Mouse (Mus musculus): ENCODE data around the gene C1qtnf6. TPM values are rescaled to one million over a fixed set of nuclear protein-coding genes. Genes with fewer than 3 reads are reported as not detected.

C1qtnf6 gene
- polyA plus RNA-seq (2014; fragmentation: Nextera tagmentation; extraction: Ambion mirVana): 39.8 and 40.7 TPM in 2 replicates

GRCm38 (mm10) chr15:78530671-78531450 is at the start of gene C1qtnf6:
Gene C1qtnf6 (minus strand): TSS chr15:78531416.
- peak within 1 kb of the TSS; percentile 18 for H3K4me3 ChIP-seq (ENCODE audit: low read depth, low read length)
- DNase-seq (peak; percentile 32), ATAC-seq (ENCODE audit: insufficient read depth) (no peak)
- peaks cover 26% of the 10 kb centered on the region for H3K4me1 ChIP-seq (ENCODE audit: insufficient read depth)
- peak within 1 kb of the TSS; percentile 47 for H3K9ac ChIP-seq
- peak within 1 kb of the TSS; percentile 91 for H3K27ac ChIP-seq (ENCODE audit: low read depth)
- no peaks in the 10 kb centered on the region for H3K27me3 ChIP-seq (ENCODE audit: insufficient read depth, low read length)
- H3K36me3 ChIP-seq (ENCODE audit: insufficient read depth): peaks cover 7% of the 10 kb centered on the region; the same call in 1 of the 2 replicates
- H3K4me2 ChIP-seq: peak within 1 kb of the TSS; percentile 56
- no peaks in the 10 kb centered on the region for H3K9me3 ChIP-seq (ENCODE audit: low read depth, low read length)
- TF ChIP-seq CTCF (IDR thresholded peaks at IDR 0.05; ENCODE audit: low read depth): no peak
- 57% methylated on average over 17 of the region's 17 CpGs for WGBS

DNA sequence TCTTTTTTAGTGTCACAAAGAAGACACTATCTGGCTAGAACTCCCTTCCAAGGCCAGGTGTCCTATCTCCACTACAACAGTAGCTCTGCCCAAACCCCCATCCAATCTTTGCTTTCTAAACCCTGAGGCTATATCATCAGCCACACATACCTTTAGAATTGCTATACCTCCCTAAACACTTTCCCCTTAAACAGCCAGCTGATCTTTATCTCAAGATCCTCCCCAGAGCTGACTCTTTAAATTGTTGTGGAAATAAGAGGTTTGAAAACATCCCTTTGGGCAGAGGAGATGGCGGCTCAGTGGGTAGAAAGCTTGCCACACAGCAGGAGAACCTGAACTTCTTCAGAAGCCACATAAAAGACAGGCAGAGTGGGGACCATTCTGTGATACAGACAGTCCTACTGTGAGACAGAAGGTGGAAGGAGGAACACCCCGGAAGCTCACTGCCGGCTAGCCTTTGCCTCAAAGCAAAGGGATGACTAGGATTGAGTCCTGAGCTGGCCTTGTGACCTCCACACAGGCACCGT is 45.1 kb upstream of the C1qtnf6 start:
- Histone ChIP-seq H3K27ac (ENCODE audit: low read depth) (no peak overlapping the region), H3K4me2 (no peak overlapping the region), H3K4me1 (ENCODE audit: insufficient read depth) (peaks cover 7% of the 10 kb centered on the region; the same call in 1 of the 2 replicates), H3K9ac (no peak overlapping the region), H3K27me3 (ENCODE audit: insufficient read depth, low read length) (no peaks in the 10 kb centered on the region), H3K4me3 (ENCODE audit: low read depth, low read length) (no peak overlapping the region), H3K9me3 (ENCODE audit: low read depth, low read length) (no peaks in the 10 kb centered on the region), H3K36me3 (ENCODE audit: insufficient read depth) (no peaks in the 10 kb centered on the region)
- 53% methylated on average over 4 of the region's 4 CpGs for WGBS
- DNase-seq (no peak), ATAC-seq (ENCODE audit: insufficient read depth) (no peak)
- no peak for TF ChIP-seq CTCF (IDR thresholded peaks at IDR 0.05; ENCODE audit: low read depth)

DNA sequence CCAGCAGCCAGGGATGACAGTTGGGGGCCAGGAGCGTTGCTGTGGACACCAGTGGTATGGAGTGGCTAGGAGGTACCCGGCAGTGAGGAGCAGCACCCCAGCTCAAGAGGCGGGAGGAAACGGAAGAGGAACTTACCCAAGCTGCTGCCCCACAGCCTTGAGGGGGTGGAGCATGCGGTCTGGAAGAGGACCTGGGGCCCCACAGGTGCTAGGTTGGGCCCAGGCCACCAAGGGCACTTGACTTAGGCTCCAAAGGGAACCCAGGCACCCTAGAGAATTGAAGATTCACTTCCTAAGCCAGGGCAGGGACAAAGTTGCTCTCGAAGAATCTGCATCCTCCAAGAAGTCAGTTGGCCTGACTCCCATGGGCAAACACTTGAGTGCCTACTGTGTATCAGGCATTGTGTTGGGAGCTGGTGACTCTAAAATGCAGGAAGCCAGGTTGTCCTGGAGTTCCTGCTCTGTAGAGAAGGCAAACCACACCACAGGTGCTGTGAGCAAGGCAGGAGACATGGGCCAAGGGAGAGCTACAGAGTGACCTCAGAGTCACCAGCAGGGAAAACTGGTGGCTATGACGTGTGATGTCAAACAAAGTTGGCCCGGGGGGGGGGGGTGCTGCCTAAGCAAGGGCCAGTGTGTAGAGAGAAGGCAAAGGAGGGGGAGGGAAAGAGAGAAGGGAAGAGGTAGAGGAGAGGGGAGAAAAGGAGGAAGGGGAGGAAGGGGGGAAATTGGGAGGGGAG is 41.6 kb upstream of the C1qtnf6 start, which contains the start of gene Rac2:
TSS of gene Rac2 (minus strand) at position 126 of the 740 bp plus-strand sequence.
- H3K4me1 ChIP-seq (ENCODE audit: insufficient read depth): no peaks in the 10 kb centered on the region
- DNase-seq (peak; percentile 7), ATAC-seq (ENCODE audit: insufficient read depth) (no peak)
- no peaks in the 10 kb centered on the region for H3K36me3 ChIP-seq (ENCODE audit: insufficient read depth)
- peak within 1 kb of the TSS; percentile 6; the same call in 1 of the 2 replicates for H3K4me3 ChIP-seq (ENCODE audit: low read depth, low read length)
- H3K27me3 ChIP-seq (ENCODE audit: insufficient read depth, low read length): no peaks in the 10 kb centered on the region
- H3K27ac ChIP-seq (ENCODE audit: low read depth): peak within 1 kb of the TSS; percentile 30; the same call in 1 of the 2 replicates
- H3K9me3 ChIP-seq (ENCODE audit: low read depth, low read length): no peaks in the 10 kb centered on the region
- H3K9ac ChIP-seq: no peak within 1 kb of the TSS; the same call in 1 of the 2 replicates
- TF ChIP-seq CTCF (IDR thresholded peaks at IDR 0.05; ENCODE audit: low read depth): no peak
- WGBS: 61% methylated on average over 8 of the region's 8 CpGs
- H3K4me2 ChIP-seq: no peak within 1 kb of the TSS

GRCm38 (mm10) chr15:78572270-78572600 is 41.0 kb upstream of the C1qtnf6 start:
- Histone ChIP-seq H3K27ac (ENCODE audit: low read depth) (peak overlapping the region; percentile 30; the same call in 1 of the 2 replicates), H3K27me3 (ENCODE audit: insufficient read depth, low read length) (no peaks in the 10 kb centered on the region), H3K36me3 (ENCODE audit: insufficient read depth) (no peaks in the 10 kb centered on the region), H3K4me3 (ENCODE audit: low read depth, low read length) (peak overlapping the region; percentile 6; the same call in 1 of the 2 replicates), H3K9me3 (ENCODE audit: low read depth, low read length) (no peaks in the 10 kb centered on the region), H3K4me1 (ENCODE audit: insufficient read depth) (no peaks in the 10 kb centered on the region), H3K9ac (no peak overlapping the region; the same call in 1 of the 2 replicates), H3K4me2 (no peak overlapping the region)
- no peak for TF ChIP-seq CTCF (IDR thresholded peaks at IDR 0.05; ENCODE audit: low read depth)
- DNase-seq (no peak), ATAC-seq (ENCODE audit: insufficient read depth) (no peak)
- 89% methylated on average over 5 of the region's 5 CpGs for WGBS

DNA sequence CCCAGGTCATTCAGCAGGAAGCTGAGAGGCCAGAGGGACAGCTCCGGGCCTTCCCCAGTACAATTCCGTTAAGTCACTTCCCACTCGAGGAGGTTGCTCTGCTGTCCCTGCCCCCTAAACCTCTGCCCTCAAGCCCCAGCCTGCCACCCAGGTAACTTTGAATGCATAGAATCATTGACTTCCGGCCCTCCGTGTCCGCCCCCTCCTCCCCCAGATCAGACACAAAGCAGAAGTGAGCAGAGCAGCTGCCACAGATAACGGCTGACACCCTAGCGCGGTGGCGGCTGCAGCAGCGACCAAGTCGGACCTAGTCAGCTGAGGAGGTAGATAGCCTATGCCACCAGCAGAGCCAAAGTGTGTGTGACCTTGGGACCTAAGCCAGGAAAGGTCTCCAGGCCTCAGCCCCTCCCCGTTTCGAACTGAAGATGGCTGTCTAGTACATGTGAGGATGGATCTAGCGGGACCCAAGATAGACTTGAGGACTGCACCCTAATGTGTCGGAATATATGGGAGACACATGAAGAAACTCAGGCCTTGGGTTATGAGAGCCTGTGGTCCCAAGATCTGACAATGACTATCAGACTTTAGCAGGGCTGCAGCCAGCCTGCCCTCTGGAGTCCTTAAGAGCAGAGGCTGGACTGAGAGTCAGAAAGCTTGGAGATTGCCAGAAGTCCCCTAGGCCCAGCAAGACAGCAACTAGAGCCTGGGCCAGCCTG is 40.5 kb upstream of the C1qtnf6 start:
- no peak; the same call in 1 of the 2 replicates for ATAC-seq (ENCODE audit: insufficient read depth)
- no peak overlapping the region for H3K4me2 ChIP-seq
- H3K27ac ChIP-seq (ENCODE audit: low read depth): peak overlapping the region; percentile 30; the same call in 1 of the 2 replicates
- H3K4me1 ChIP-seq (ENCODE audit: insufficient read depth): no peaks in the 10 kb centered on the region
- DNase-seq: no peak
- no peak for TF ChIP-seq CTCF (IDR thresholded peaks at IDR 0.05; ENCODE audit: low read depth)
- 40% methylated on average over 16 of the region's 16 CpGs for WGBS
- no peak overlapping the region; the same call in 1 of the 2 replicates for H3K9ac ChIP-seq
- no peaks in the 10 kb centered on the region for H3K27me3 ChIP-seq (ENCODE audit: insufficient read depth, low read length)
- H3K4me3 ChIP-seq (ENCODE audit: low read depth, low read length): peak overlapping the region; percentile 6; the same call in 1 of the 2 replicates
- no peaks in the 10 kb centered on the region for H3K9me3 ChIP-seq (ENCODE audit: low read depth, low read length)
- no peaks in the 10 kb centered on the region for H3K36me3 ChIP-seq (ENCODE audit: insufficient read depth)

- H3K36me3 ChIP-seq (ENCODE audit: insufficient read depth): no peaks in the 10 kb centered on the region
- H3K27ac ChIP-seq (ENCODE audit: low read depth): no peak overlapping the region
- WGBS: 89% methylated on average over 5 of the region's 5 CpGs
- H3K4me1 ChIP-seq (ENCODE audit: insufficient read depth): no peaks in the 10 kb centered on the region
- DNase-seq (no peak), ATAC-seq (ENCODE audit: insufficient read depth) (no peak)
- H3K27me3 ChIP-seq (ENCODE audit: insufficient read depth, low read length): no peaks in the 10 kb centered on the region
- H3K9me3 ChIP-seq (ENCODE audit: low read depth, low read length): no peaks in the 10 kb centered on the region
- no peak for TF ChIP-seq CTCF (IDR thresholded peaks at IDR 0.05; ENCODE audit: low read depth)
- H3K4me2 ChIP-seq: no peak overlapping the region
- no peak overlapping the region for H3K4me3 ChIP-seq (ENCODE audit: low read depth, low read length)
- H3K9ac ChIP-seq: no peak overlapping the region
Measured at GRCm38 (mm10) chr15:78570170-78570569, 39.0 kb upstream of the C1qtnf6 start.

All from lung, embryonic 14.5 days (tissue).